Mouse (Mus musculus) MEL (cell line): ENCODE measurements around the gene Col25a1.

Experiments
- KAT2A ChIP-seq: conservative IDR thresholded peaks from 2 replicates; pipeline ENCODE4 v1.6.1; 2012; ENCODE audit warnings: low read depth, low read length, improper control_type of control experiment, inconsistent platforms
- TCF12 ChIP-seq: IDR thresholded peaks from 2 replicates; pipeline ENCODE4 v1.6.1; 2014; ENCODE audit warnings: low read depth, mild to moderate bottlenecking, inconsistent platforms, low read length, improper control_type of control experiment, moderate library complexity

GRCm38 (mm10) chr3:130488839-130489238 lies 357.5 kb downstream of the Col25a1 start:
- TF ChIP-seq TCF12 (no peak), KAT2A (no peak)
